8 mouse cellular contexts compared by ENCODE assay signal in the genomic region with DNA sequence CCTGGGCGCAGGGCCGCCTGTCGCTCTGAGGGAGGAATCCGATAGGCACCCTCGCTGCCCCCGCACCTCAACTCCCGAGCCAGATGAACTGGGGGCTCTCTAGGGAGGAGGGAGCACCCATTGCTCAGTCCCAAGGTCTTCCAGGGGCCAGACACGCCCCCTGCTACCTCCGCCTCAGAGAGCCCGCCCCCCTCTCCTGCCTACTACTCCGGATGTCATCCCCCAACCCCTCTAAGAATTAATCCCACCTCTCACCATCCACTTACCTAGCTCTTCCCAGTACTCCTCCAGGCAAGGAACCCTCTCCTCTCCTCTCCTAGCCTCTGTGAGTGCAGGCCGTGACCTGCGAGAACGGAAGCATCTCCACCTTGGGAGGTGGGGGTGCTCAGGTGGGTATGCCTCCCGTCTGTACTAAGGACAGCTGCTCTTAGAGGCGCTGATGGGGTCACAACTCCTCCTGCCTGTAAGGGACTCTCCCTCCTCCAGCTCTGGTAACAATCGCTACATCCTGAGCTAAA. TPM values are rescaled to one million over a fixed set of nuclear protein-coding genes. Genes with fewer than 3 reads are reported as not detected.
DNase-seq lines count a peak whose midpoint lies in the region; ATAC-seq and TF ChIP-seq lines count a peak whose summit lies in the region.

A gene (minus strand): TSS at position 468 of the 518 bp plus-strand sequence.

- ATAC-seq in kidney, postnatal 0 days (replicated peaks; ENCODE audit: low FRiP score, low read depth) = no peak; the same call in 1 of the 2 replicates
- no peak for ATAC-seq in embryonic facial prominence, embryonic 12.5 days (ENCODE audit: insufficient number of reproducible peaks, insufficient read depth, low FRiP score, low TSS enrichment)
- ATAC-seq in midbrain, postnatal 0 days (ENCODE audit: low FRiP score) = peak; percentile 49; the same call in 1 of the 2 replicates

- no peaks in the 10 kb centered on the region for H3K36me3 ChIP-seq in kidney, postnatal 0 days (ENCODE audit: insufficient read depth, low read length)
- H3K36me3 ChIP-seq in embryonic facial prominence, embryonic 12.5 days = no peaks in the 10 kb centered on the region
- H3K36me3 ChIP-seq in midbrain, postnatal 0 days (ENCODE audit: insufficient read depth, low read length) = no peaks in the 10 kb centered on the region

- no peak for DNase-seq in kidney, postnatal 0 days (ENCODE audit: low spot score)
- no peak for DNase-seq in kidney, postnatal 4 days
- no peak for DNase-seq in layer of hippocampus, postnatal 25 days (ENCODE audit: extremely low spot score in 1 of 2, low spot score in 1 of 2)
- no peak for DNase-seq in midbrain, postnatal 0 days (ENCODE audit: low spot score)
- no peak for DNase-seq in kidney, adult 9 months
- DNase-seq in lung, adult 2 months = no peak
- no peak for DNase-seq in thymus, postnatal 10 days (ENCODE audit: low spot score in 2 of 2)

- no peak for TF ChIP-seq POLR2A in lung, adult 2 months (IDR thresholded peaks at IDR 0.05; ENCODE audit: borderline replicate concordance, extremely low read depth, low read depth, low read length)

- peaks cover 10% of the 10 kb centered on the region; the same call in 1 of the 2 replicates for H3K4me1 ChIP-seq in kidney, postnatal 0 days (replicated peaks; ENCODE audit: insufficient read depth, low read length)
- peaks cover 32% of the 10 kb centered on the region for H3K4me1 ChIP-seq in embryonic facial prominence, embryonic 12.5 days
- 0 out of 2 replicates have a peak, but pooled peaks cover 12% of the 10 kb centered on the region for H3K4me1 ChIP-seq in midbrain, postnatal 0 days (ENCODE audit: insufficient read depth, low read length)
- no peaks in the 10 kb centered on the region for H3K4me1 ChIP-seq in lung, adult 2 months (ENCODE audit: control insufficient read depth, insufficient read depth, low read length)

- H3K9ac ChIP-seq in kidney, postnatal 0 days (ENCODE audit: low read depth, low read length) = no peak within 1 kb of the TSS
- H3K9ac ChIP-seq in embryonic facial prominence, embryonic 12.5 days = peak within 1 kb of the TSS; percentile 22
- peak within 1 kb of the TSS; percentile 88 for H3K9ac ChIP-seq in midbrain, postnatal 0 days (replicated peaks; ENCODE audit: low read length, poor library complexity, severe bottlenecking)

- peaks cover 7% of the 10 kb centered on the region for H3K27me3 ChIP-seq in kidney, postnatal 0 days (ENCODE audit: insufficient read depth, low read length)
- peaks cover 64% of the 10 kb centered on the region for H3K27me3 ChIP-seq in embryonic facial prominence, embryonic 12.5 days
- peaks cover 3% of the 10 kb centered on the region; the same call in 1 of the 2 replicates for H3K27me3 ChIP-seq in midbrain, postnatal 0 days (ENCODE audit: insufficient read depth, low read length)

- no peaks in the 10 kb centered on the region for H3K9me3 ChIP-seq in kidney, postnatal 0 days (replicated peaks; ENCODE audit: low read length)
- no peaks in the 10 kb centered on the region for H3K9me3 ChIP-seq in embryonic facial prominence, embryonic 12.5 days
- no peaks in the 10 kb centered on the region for H3K9me3 ChIP-seq in midbrain, postnatal 0 days (ENCODE audit: low read length)

- WGBS in kidney, postnatal 0 days = under 1% methylated on average over 17 of the region's 17 CpGs
- under 1% methylated on average over 17 of the region's 17 CpGs for WGBS in embryonic facial prominence, embryonic 12.5 days
- 3% methylated on average over 16 of the region's 17 CpGs for WGBS in midbrain, postnatal 0 days
- WGBS in lung, adult 2 months = 3% methylated on average over 17 of the region's 17 CpGs

- no peak for TF ChIP-seq CTCF in kidney, postnatal 0 days (IDR thresholded peaks at IDR 0.05; ENCODE audit: low read depth)
- TF ChIP-seq CTCF in midbrain, postnatal 0 days (IDR thresholded peaks at IDR 0.05) = no peak
- no peak for TF ChIP-seq CTCF in lung, adult 2 months (IDR thresholded peaks at IDR 0.05; ENCODE audit: insufficient read depth, low read length)

- peak within 1 kb of the TSS; percentile 34 for H3K4me3 ChIP-seq in kidney, postnatal 0 days (replicated peaks; ENCODE audit: low read depth, low read length)
- H3K4me3 ChIP-seq in embryonic facial prominence, embryonic 12.5 days = peak within 1 kb of the TSS; percentile 39
- peak within 1 kb of the TSS; percentile 68 for H3K4me3 ChIP-seq in midbrain, postnatal 0 days (ENCODE audit: low read depth, low read length)
- no peak within 1 kb of the TSS for H3K4me3 ChIP-seq in lung, adult 2 months (replicated peaks; ENCODE audit: extremely low read depth, low read depth, low read length)

- peak within 1 kb of the TSS; percentile 75 for H3K4me2 ChIP-seq in kidney, postnatal 0 days (ENCODE audit: low read length)
- H3K4me2 ChIP-seq in embryonic facial prominence, embryonic 12.5 days (replicated peaks) = peak within 1 kb of the TSS; percentile 97
- peak within 1 kb of the TSS; percentile 90 for H3K4me2 ChIP-seq in midbrain, postnatal 0 days (ENCODE audit: low read depth, low read length, poor library complexity, severe bottlenecking)

- no peak within 1 kb of the TSS for H3K27ac ChIP-seq in kidney, postnatal 0 days
- H3K27ac ChIP-seq in embryonic facial prominence, embryonic 12.5 days = no peak within 1 kb of the TSS
- H3K27ac ChIP-seq in midbrain, postnatal 0 days (ENCODE audit: low read depth, low read length) = peak within 1 kb of the TSS; percentile 65

RNA-seq across cellular contexts. Expression of the gene that starts here (rescaled TPM):
- 0.94 and 1.0 TPM in 2 replicates for polyA plus RNA-seq in kidney, postnatal 0 days (2015; fragmentation: Nextera tagmentation; extraction: Ambion mirVana)
- 3.6 and 4.7 TPM in 2 replicates for polyA plus RNA-seq in embryonic facial prominence, embryonic 12.5 days (2016; fragmentation: Nextera tagmentation; extraction: Ambion mirVana)
- total RNA-seq in layer of hippocampus, postnatal 25 days (2021) = 1,000 to 10,000 TPM; 2,567 to 2,613 TPM
- total RNA-seq in midbrain, postnatal 0 days (2014; rRNA removed) = 282 and 292 TPM in 2 replicates
- 217 and 238 TPM in 2 replicates for polyA plus RNA-seq in midbrain, postnatal 0 days (2015; fragmentation: Nextera tagmentation; extraction: Ambion mirVana)
- polyA plus RNA-seq in lung, adult 2 months (2012; rRNA removed) = 0.23 TPM in 1 of 2 replicates, not detected in the other

Comparison
In these comparisons a context has a peak if more than half of its experiments do, and no peak if none do; other contexts are left out.
1. RNA of the gene that starts here (polyA plus RNA-seq): 217 to 238 TPM in midbrain, postnatal 0 days; 3.6 to 4.7 TPM in embryonic facial prominence, embryonic 12.5 days, 0.94 to 1.0 TPM in kidney, postnatal 0 days and 0.23 TPM in lung, adult 2 months; every median in the first group is over 10 times any median in the second.
2. Peak in every context shown above with its lines, with median percentiles within 50 percentile points of each other: H3K4me2 ChIP-seq.